ENCODE assay signal across 9 mouse cellular contexts in the genomic region with DNA sequence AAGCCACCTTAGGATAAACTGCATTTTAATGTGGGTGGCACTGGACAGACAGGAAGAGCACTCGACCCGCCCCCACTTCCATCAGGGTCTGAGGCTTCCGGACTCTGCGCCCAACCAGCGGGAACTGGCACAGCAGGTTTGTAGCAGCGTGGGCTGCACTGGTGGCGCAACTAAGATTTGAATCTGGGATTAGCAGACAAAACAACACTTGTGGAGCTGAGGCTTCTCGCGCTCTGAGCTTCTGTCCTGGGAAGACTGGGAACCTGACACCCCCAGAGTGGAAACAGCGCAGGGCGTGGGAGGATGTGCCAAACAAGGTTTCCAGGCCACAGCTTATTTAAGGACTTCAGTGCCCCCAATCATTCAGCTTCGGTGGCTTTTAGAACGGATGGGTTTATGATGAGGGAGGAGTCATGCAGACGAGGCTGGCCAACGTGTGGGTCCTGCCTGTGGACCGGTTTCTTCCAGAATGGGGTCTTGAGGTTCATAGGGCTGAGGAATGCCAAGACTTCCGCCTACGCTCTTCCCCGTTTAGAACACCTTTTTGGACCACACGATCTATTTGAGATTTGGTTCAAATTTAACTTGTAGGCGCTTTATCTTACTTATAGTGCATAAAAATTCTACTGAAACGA. TPM values are rescaled to one million over a fixed set of nuclear protein-coding genes. Genes with fewer than 3 reads are reported as not detected.
DNase-seq lines count a peak whose midpoint lies in the region; ATAC-seq and TF ChIP-seq lines count a peak whose summit lies in the region.
"Had no signal": no experiment of that assay in that cellular context is flagged by ENCODE, and none has a peak within 500 bp of the region (broad histone marks: within the 10 kb centered on the region; RNA-seq: fewer than 3 reads in every experiment).

No protein-coding gene starts in this region.

- WGBS in heart, postnatal 0 days = 59% methylated on average over 22 of the region's 22 CpGs
- 48% methylated on average over 22 of the region's 22 CpGs for WGBS in thymus, adult 2 months

- no peaks in the 10 kb centered on the region for H3K27me3 ChIP-seq in heart, postnatal 0 days (ENCODE audit: control insufficient read depth, insufficient read depth, low read length)
- no peaks in the 10 kb centered on the region for H3K27me3 ChIP-seq in thymus, adult 2 months (ENCODE audit: control insufficient read depth, insufficient read depth, low read length)

- H3K4me1 ChIP-seq in heart, postnatal 0 days (ENCODE audit: control insufficient read depth, insufficient read depth) = peaks cover 4% of the 10 kb centered on the region; the same call in 1 of the 2 replicates
- H3K4me1 ChIP-seq in thymus, adult 2 months (replicated peaks; ENCODE audit: control insufficient read depth, insufficient read depth, low read length) = peaks cover 6% of the 10 kb centered on the region

- TF ChIP-seq EP300 in heart, postnatal 0 days (IDR thresholded peaks at IDR 0.05; ENCODE audit: low read depth) = no peak

- no peak for TF ChIP-seq POLR2A in thymus, adult 2 months (IDR thresholded peaks at IDR 0.05; ENCODE audit: control insufficient read depth, extremely low read depth, insufficient read depth, low read length, poor library complexity)

- no peaks in the 10 kb centered on the region for H3K9me3 ChIP-seq in heart, postnatal 0 days (replicated peaks; ENCODE audit: control insufficient read depth, low read length)

- ATAC-seq in heart, postnatal 0 days (ENCODE audit: insufficient read depth, low read depth) = no peak
- ATAC-seq in cerebellum, adult (ENCODE audit: insufficient number of reproducible peaks, low FRiP score, low TSS enrichment) = no peak

- H3K36me3 ChIP-seq in heart, postnatal 0 days (replicated peaks; ENCODE audit: control insufficient read depth, insufficient read depth, low read length) = no peaks in the 10 kb centered on the region
- H3K36me3 ChIP-seq in thymus, adult 2 months (ENCODE audit: control insufficient read depth, insufficient read depth, low read length) = no peaks in the 10 kb centered on the region

- peak overlapping the region; percentile 31; the same call in 1 of the 2 replicates for H3K4me2 ChIP-seq in heart, postnatal 0 days (ENCODE audit: low read depth, low read length)

- no peak for TF ChIP-seq CTCF in heart, postnatal 0 days (IDR thresholded peaks at IDR 0.05; ENCODE audit: low read depth)
- TF ChIP-seq CTCF in thymus, adult 2 months (IDR thresholded peaks at IDR 0.05; ENCODE audit: borderline replicate concordance, control insufficient read depth, extremely low read depth, insufficient read depth, low read length, poor library complexity) = no peak

- H3K4me3 ChIP-seq in heart, postnatal 0 days (ENCODE audit: low read depth, low read length) = no peak overlapping the region
- no peak overlapping the region for H3K4me3 ChIP-seq in thymus, adult 2 months (ENCODE audit: control insufficient read depth, insufficient read depth, low read length)

- H3K27ac ChIP-seq in heart, postnatal 0 days (ENCODE audit: low read depth) = no peak overlapping the region
- no peak overlapping the region for H3K27ac ChIP-seq in thymus, adult 2 months (ENCODE audit: control insufficient read depth, insufficient read depth, low read length)
- H3K27ac ChIP-seq: macrophage had no signal

- no peak for DNase-seq in heart, postnatal 0 days (ENCODE audit: low spot score)
- no peak for DNase-seq in heart, adult 11 months
- peak; percentile 7 for DNase-seq in thymus, adult 2 months
- DNase-seq in thymus, adult 18-20 months = no peak
- DNase-seq in kidney, postnatal 14 days = peak; percentile 48
- DNase-seq in thymus, postnatal 4 days = peak; percentile 25
- no peak for DNase-seq in cerebellum, adult 9-11 months

- H3K9ac ChIP-seq in heart, postnatal 0 days (replicated peaks; ENCODE audit: low read depth, low read length) = no peak overlapping the region

RNA-seq across cellular contexts. Expression of a gene that starts 41.1 kb away (rescaled TPM):
- total RNA-seq in heart, postnatal 0 days (2014; rRNA removed; ENCODE audit: low replicate concordance) = 72.2 and 74.5 TPM in 2 replicates
- 70.0 and 81.3 TPM in 2 replicates for polyA plus RNA-seq in heart, postnatal 0 days (2015; fragmentation: Nextera tagmentation; extraction: Ambion mirVana)
- 15.9 and 20.5 TPM in 2 replicates for polyA plus RNA-seq in thymus, adult 2 months (2012; rRNA removed)

Comparison
In these comparisons a context has a peak if more than half of its experiments do, and no peak if none do; other contexts are left out.
1. DNase-seq: peak in thymus, adult 2 months (single experiment), kidney, postnatal 14 days (single experiment) and thymus, postnatal 4 days (single experiment); none in heart, postnatal 0 days (single experiment), heart, adult 11 months (single experiment), thymus, adult 18-20 months (0 of 2) and cerebellum, adult 9-11 months (single experiment).